Mouse (Mus musculus) liver, adult 2 months (tissue): Measurements from ENCODE around the gene Ltbp1. TPM values are rescaled to one million over a fixed set of nuclear protein-coding genes. Genes with fewer than 3 reads are reported as not detected.

ENCODE experiments used
- DNase-seq: peaks from one replicate; pipeline ENCODE4 v3.0.0-alpha.2; 2011; ENCODE audit warnings: low read depth, low spot score; ENCODE audit errors: extremely low read depth
- H3K27ac ChIP-seq: fragments of 200-500 bp; replicated peaks from 2 replicates; pipeline ENCODE4 v1.5.1; 2012; ENCODE audit warnings: low read depth, mild to moderate bottlenecking, control low read depth, inconsistent platforms, low read length; ENCODE audit not compliant: insufficient read depth
- H3K27me3 ChIP-seq: fragments of 200-500 bp; 2 replicates; pipeline ENCODE4 v1.6.1; 2012; ENCODE audit warnings: mild to moderate bottlenecking, moderate library complexity, low read length, inconsistent platforms; ENCODE audit not compliant: control insufficient read depth, insufficient read depth
- H3K36me3 ChIP-seq: fragments of 200-500 bp; 2 replicates; pipeline ENCODE4 v1.6.1; 2012; ENCODE audit warnings: low read length, inconsistent platforms; ENCODE audit not compliant: control insufficient read depth, insufficient read depth
- H3K4me1 ChIP-seq: fragments of 200-500 bp; 2 replicates; pipeline ENCODE4 v1.6.1; 2011; ENCODE audit warnings: low read length; ENCODE audit not compliant: control insufficient read depth, insufficient read depth
- H3K4me3 ChIP-seq: fragments of 200-500 bp; 2 replicates; pipeline ENCODE4 v1.5.1; 2011; ENCODE audit warnings: low read depth, mild to moderate bottlenecking, control low read depth, low read length, moderate library complexity; ENCODE audit not compliant: insufficient read depth
- H3K79me2 ChIP-seq: fragments of 200-500 bp; 2 replicates; pipeline ENCODE4 v1.6.1; 2012; ENCODE audit warnings: inconsistent platforms, mild to moderate bottlenecking, low read length, moderate library complexity; ENCODE audit not compliant: control insufficient read depth, insufficient read depth
- H3K9ac ChIP-seq: fragments of 200-500 bp; 2 replicates; pipeline ENCODE4 v1.6.1; 2012; ENCODE audit warnings: low read depth, mild to moderate bottlenecking, control low read depth, inconsistent platforms, low read length
- CTCF ChIP-seq: fragments of 200-500 bp; IDR thresholded peaks from 2 replicates; pipeline ENCODE4 v1.5.1; 2011; ENCODE audit warnings: low read depth, low read length, control low read depth
- POLR2A ChIP-seq: fragments of 200-500 bp; IDR thresholded peaks from 2 replicates; pipeline ENCODE4 v1.6.1; 2011; ENCODE audit warnings: low read length, control low read depth; ENCODE audit not compliant: insufficient read depth; ENCODE audit errors: extremely low read depth
- WGBS: fragments of 180-500 bp; shearing (Covaris S2); methylation state at CpG from one replicate; pipeline ENCODE4 v1.1.7; 2018; 5-methylcytosine and 5-hydroxymethylcytosine counted together
- polyA plus RNA-seq: library from polyadenylated mRNA; depleted of rRNA; stranded (reverse); fragments of >200 nt; gene quantifications from 2 replicates; pipeline ENCODE4 v1.2.3, GENCODE M21; 2012
- total RNA-seq: library from RNA; depleted of rRNA; stranded (reverse); fragments of >200 nt; gene quantifications from 2 replicates; pipeline ENCODE4 v1.2.3, GENCODE M21; 2014

Ltbp1 gene
- total and polyA plus RNA-seq, 2 experiments, result 1.1 to 1.5 TPM

GRCm38 (mm10) chr17:75333759-75334158, 328.4 kb downstream of the Ltbp1 start:
- H3K36me3 ChIP-seq, result no peaks in the 10 kb centered on the region
- H3K27me3 ChIP-seq, result no peaks in the 10 kb centered on the region
- no peaks in the 10 kb centered on the region for H3K79me2 ChIP-seq
- no peak overlapping the region for H3K9ac ChIP-seq
- 92% methylated on average over 13 of the region's 13 CpGs for WGBS
- no peak for DNase-seq
- H3K4me3 ChIP-seq, result no peak overlapping the region
- no peak for TF ChIP-seq POLR2A
- TF ChIP-seq CTCF, result no peak
- peaks cover 7% of the 10 kb centered on the region for H3K4me1 ChIP-seq
- no peak overlapping the region for H3K27ac ChIP-seq

GRCm38 (mm10) chr17:75335649-75336048, 330.3 kb downstream of the Ltbp1 start:
- H3K27ac ChIP-seq, result no peak overlapping the region
- no peaks in the 10 kb centered on the region for H3K36me3 ChIP-seq
- DNase-seq, result peak; percentile 18
- no peak overlapping the region for H3K4me3 ChIP-seq
- WGBS, result 80% methylated on average over 9 of the region's 9 CpGs
- H3K9ac ChIP-seq, result no peak overlapping the region
- H3K27me3 ChIP-seq, result no peaks in the 10 kb centered on the region
- no peak for TF ChIP-seq POLR2A
- no peak for TF ChIP-seq CTCF
- no peaks in the 10 kb centered on the region for H3K79me2 ChIP-seq
- H3K4me1 ChIP-seq, result peaks cover 4% of the 10 kb centered on the region

- no peak for DNase-seq
- WGBS, result 84% methylated on average over 4 of the region's 4 CpGs
- no peak for TF ChIP-seq POLR2A
- no peak for TF ChIP-seq CTCF
Measured at GRCm38 (mm10) chr17:75341227-75341626, 335.9 kb downstream of the Ltbp1 start.

GRCm38 (mm10) chr17:75345116-75345515, 339.7 kb downstream of the Ltbp1 start:
- no peaks in the 10 kb centered on the region for H3K4me1 ChIP-seq
- H3K4me3 ChIP-seq, result no peak overlapping the region
- no peak overlapping the region for H3K27ac ChIP-seq
- no peaks in the 10 kb centered on the region for H3K36me3 ChIP-seq
- no peaks in the 10 kb centered on the region for H3K27me3 ChIP-seq
- WGBS, result 88% methylated on average over 3 of the region's 3 CpGs
- TF ChIP-seq CTCF, result no peak
- no peak for TF ChIP-seq POLR2A
- H3K9ac ChIP-seq, result no peak overlapping the region
- no peak for DNase-seq
- H3K79me2 ChIP-seq, result no peaks in the 10 kb centered on the region

More at GRCm38 (mm10) chr17:75341227-75341626, 335.9 kb downstream of the Ltbp1 start:
- H3K27me3 ChIP-seq, result no peaks in the 10 kb centered on the region
- no peak overlapping the region for H3K4me3 ChIP-seq
- no peak overlapping the region for H3K27ac ChIP-seq
- H3K9ac ChIP-seq, result no peak overlapping the region
- H3K36me3 ChIP-seq, result no peaks in the 10 kb centered on the region
- no peaks in the 10 kb centered on the region for H3K4me1 ChIP-seq
- H3K79me2 ChIP-seq, result no peaks in the 10 kb centered on the region

GRCm38 (mm10) chr17:75347414-75347813, 342.0 kb downstream of the Ltbp1 start:
- no peaks in the 10 kb centered on the region for H3K36me3 ChIP-seq
- WGBS, result 99% methylated on average over 4 of the region's 4 CpGs
- no peaks in the 10 kb centered on the region for H3K79me2 ChIP-seq
- no peak overlapping the region for H3K9ac ChIP-seq
- H3K27ac ChIP-seq, result no peak overlapping the region
- H3K27me3 ChIP-seq, result no peaks in the 10 kb centered on the region
- no peaks in the 10 kb centered on the region for H3K4me1 ChIP-seq
- no peak for TF ChIP-seq POLR2A
- peak; percentile 32; the same call in 1 of the 2 replicates for TF ChIP-seq CTCF
- no peak overlapping the region for H3K4me3 ChIP-seq
- DNase-seq, result no peak

- H3K27ac ChIP-seq, result no peak overlapping the region
- no peaks in the 10 kb centered on the region for H3K36me3 ChIP-seq
- TF ChIP-seq POLR2A (no peak), CTCF (no peak)
- H3K4me3 ChIP-seq, result no peak overlapping the region
- H3K27me3 ChIP-seq, result no peaks in the 10 kb centered on the region
- H3K79me2 ChIP-seq, result no peaks in the 10 kb centered on the region
- WGBS, result 40% methylated on average over 8 of the region's 8 CpGs
- no peaks in the 10 kb centered on the region for H3K4me1 ChIP-seq
- peak; percentile 79 for DNase-seq
- no peak overlapping the region for H3K9ac ChIP-seq
Measured at GRCm38 (mm10) chr17:75349109-75349508, 343.7 kb downstream of the Ltbp1 start.
